Comparison of ENCODE assay signal across 19 mouse cellular contexts in the genomic region with DNA sequence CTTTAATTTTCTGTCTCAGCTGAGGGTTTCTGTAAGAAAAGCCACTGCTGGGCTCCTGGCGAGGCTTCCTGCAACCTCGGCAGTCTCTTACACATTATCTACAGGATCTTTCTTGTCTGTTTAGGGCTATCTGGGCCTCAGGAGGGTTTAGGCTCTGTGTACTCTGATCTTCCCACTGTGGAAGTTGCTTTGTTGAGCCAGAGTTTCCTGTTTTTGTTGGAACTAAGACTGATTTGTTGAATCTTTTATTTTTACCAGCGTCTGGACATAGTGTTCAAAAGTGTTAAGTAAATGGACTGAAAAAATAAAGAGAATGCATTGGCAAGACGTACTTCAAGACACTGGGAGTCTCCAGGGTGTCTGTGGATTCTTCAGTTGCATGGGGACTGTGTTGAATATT. TPM values are rescaled to one million over a fixed set of nuclear protein-coding genes. Genes with fewer than 3 reads are reported as not detected.
DNase-seq lines count a peak whose midpoint lies in the region; ATAC-seq and TF ChIP-seq lines count a peak whose summit lies in the region.
"Had no signal": no experiment of that assay in that cellular context is flagged by ENCODE, and none has a peak within 500 bp of the region (broad histone marks: within the 10 kb centered on the region; RNA-seq: fewer than 3 reads in every experiment).

No protein-coding gene starts in this region.

- no peak for TF ChIP-seq CTCF in lung, postnatal 0 days (IDR thresholded peaks at IDR 0.05)
- no peak for TF ChIP-seq CTCF in lung, adult 2 months (IDR thresholded peaks at IDR 0.05; ENCODE audit: insufficient read depth, low read length)

- DNase-seq in hindbrain, embryonic 10.5 days (ENCODE audit: low spot score): no peak
- peak; percentile 31 for DNase-seq in lung, postnatal 0 days (ENCODE audit: low spot score)
- no peak for DNase-seq in lung, adult 2 months
- DNase-seq in lung, postnatal 25 days (ENCODE audit: low spot score): peak; percentile 69
- no peak for DNase-seq in frontal cortex, postnatal 36 days (ENCODE audit: low spot score in 2 of 2)
- DNase-seq: adrenal gland, postnatal 14 days; cerebellum, adult 8-10 months; forebrain, postnatal 0 days; gastrocnemius, postnatal 14 days; lung, embryonic 14.5 days; right cerebral cortex, postnatal 25 days had no signal

- peak; percentile 77 for TF ChIP-seq EP300 in lung, postnatal 0 days (IDR thresholded peaks at IDR 0.05)

- H3K36me3 ChIP-seq in forebrain, embryonic 15.5 days: no peaks in the 10 kb centered on the region
- no peaks in the 10 kb centered on the region for H3K36me3 ChIP-seq in forebrain, embryonic 16.5 days (ENCODE audit: control insufficient read depth, insufficient read depth)
- no peaks in the 10 kb centered on the region for H3K36me3 ChIP-seq in hindbrain, embryonic 15.5 days
- no peaks in the 10 kb centered on the region for H3K36me3 ChIP-seq in hindbrain, embryonic 10.5 days
- no peaks in the 10 kb centered on the region for H3K36me3 ChIP-seq in lung, postnatal 0 days (ENCODE audit: insufficient read depth, low read length)
- H3K36me3 ChIP-seq: midbrain, embryonic 12.5 days had no signal

- H3K27me3 ChIP-seq in forebrain, embryonic 15.5 days: no peaks in the 10 kb centered on the region
- no peaks in the 10 kb centered on the region for H3K27me3 ChIP-seq in forebrain, embryonic 16.5 days (replicated peaks; ENCODE audit: control insufficient read depth, insufficient read depth, low read length)
- H3K27me3 ChIP-seq in hindbrain, embryonic 15.5 days: no peaks in the 10 kb centered on the region
- H3K27me3 ChIP-seq in hindbrain, embryonic 10.5 days (ENCODE audit: insufficient read depth, poor library complexity, severe bottlenecking): no peaks in the 10 kb centered on the region
- H3K27me3 ChIP-seq in lung, postnatal 0 days (replicated peaks; ENCODE audit: insufficient read depth, low read length): no peaks in the 10 kb centered on the region
- H3K27me3 ChIP-seq: midbrain, embryonic 12.5 days had no signal

- no peak overlapping the region for H3K9ac ChIP-seq in forebrain, embryonic 15.5 days (replicated peaks)
- H3K9ac ChIP-seq in forebrain, embryonic 16.5 days (replicated peaks; ENCODE audit: low read depth, low read length): no peak overlapping the region
- H3K9ac ChIP-seq in hindbrain, embryonic 15.5 days: no peak overlapping the region
- H3K9ac ChIP-seq in lung, postnatal 0 days (replicated peaks; ENCODE audit: low read depth): no peak overlapping the region
- H3K9ac ChIP-seq: forebrain, postnatal 0 days; lung, embryonic 14.5 days; midbrain, embryonic 12.5 days had no signal

- 0 out of 2 replicates have a peak overlapping the region, but pooled peaks have one; percentile 20 for H3K27ac ChIP-seq in forebrain, embryonic 15.5 days (replicated peaks)
- no peak overlapping the region; the same call in 1 of the 2 replicates for H3K27ac ChIP-seq in forebrain, embryonic 16.5 days (ENCODE audit: low read length)
- H3K27ac ChIP-seq in hindbrain, embryonic 15.5 days (replicated peaks): peak overlapping the region; percentile 45
- H3K27ac ChIP-seq in hindbrain, embryonic 10.5 days: no peak overlapping the region
- peak overlapping the region; percentile 39 for H3K27ac ChIP-seq in lung, postnatal 0 days (ENCODE audit: low read length)
- H3K27ac ChIP-seq: midbrain, embryonic 12.5 days had no signal

- 0 out of 2 replicates have a peak, but pooled peaks cover 3% of the 10 kb centered on the region for H3K4me1 ChIP-seq in forebrain, embryonic 15.5 days
- peaks cover 4% of the 10 kb centered on the region for H3K4me1 ChIP-seq in forebrain, embryonic 16.5 days (replicated peaks; ENCODE audit: control insufficient read depth, insufficient read depth, low read length)
- no peaks in the 10 kb centered on the region for H3K4me1 ChIP-seq in hindbrain, embryonic 15.5 days (replicated peaks)
- peaks cover 11% of the 10 kb centered on the region; the same call in 1 of the 2 replicates for H3K4me1 ChIP-seq in hindbrain, embryonic 10.5 days (replicated peaks)
- no peaks in the 10 kb centered on the region for H3K4me1 ChIP-seq in lung, postnatal 0 days (ENCODE audit: insufficient read depth, low read depth, low read length)
- peaks cover 7% of the 10 kb centered on the region; the same call in 1 of the 2 replicates for H3K4me1 ChIP-seq in lung, adult 2 months (ENCODE audit: control insufficient read depth, insufficient read depth, low read length)
- H3K4me1 ChIP-seq: midbrain, embryonic 12.5 days had no signal

- 65% methylated on average over 4 of the region's 4 CpGs for WGBS in forebrain, embryonic 15.5 days
- 71% methylated on average over 4 of the region's 4 CpGs for WGBS in forebrain, embryonic 16.5 days
- 53% methylated on average over 4 of the region's 4 CpGs for whole genome bisulfite sequencing in hindbrain, embryonic 15.5 days
- 65% methylated on average over 4 of the region's 4 CpGs for WGBS in hindbrain, embryonic 10.5 days
- WGBS in lung, postnatal 0 days: 26% methylated on average over 4 of the region's 4 CpGs
- WGBS in lung, adult 2 months: 26% methylated on average over 4 of the region's 4 CpGs

- TF ChIP-seq POLR2A in lung, adult 2 months (IDR thresholded peaks at IDR 0.05; ENCODE audit: borderline replicate concordance, extremely low read depth, low read depth, low read length): no peak

- no peak overlapping the region for H3K4me2 ChIP-seq in forebrain, embryonic 15.5 days (replicated peaks)
- H3K4me2 ChIP-seq in forebrain, embryonic 16.5 days (ENCODE audit: low read length): no peak overlapping the region
- H3K4me2 ChIP-seq in hindbrain, embryonic 15.5 days: no peak overlapping the region
- no peak overlapping the region for H3K4me2 ChIP-seq in lung, postnatal 0 days (replicated peaks; ENCODE audit: low read depth, low read length)
- H3K4me2 ChIP-seq: lung, embryonic 14.5 days; midbrain, embryonic 12.5 days had no signal

- no peaks in the 10 kb centered on the region for H3K9me3 ChIP-seq in forebrain, embryonic 15.5 days
- no peaks in the 10 kb centered on the region for H3K9me3 ChIP-seq in forebrain, embryonic 16.5 days (ENCODE audit: control insufficient read depth, low read length)
- H3K9me3 ChIP-seq in hindbrain, embryonic 15.5 days: no peaks in the 10 kb centered on the region
- H3K9me3 ChIP-seq in hindbrain, embryonic 10.5 days: no peaks in the 10 kb centered on the region
- H3K9me3 ChIP-seq in lung, postnatal 0 days (ENCODE audit: low read length): no peaks in the 10 kb centered on the region
- H3K9me3 ChIP-seq: midbrain, embryonic 12.5 days had no signal

- ATAC-seq in forebrain, embryonic 15.5 days (replicated peaks): no peak
- no peak for ATAC-seq in forebrain, embryonic 16.5 days
- no peak for ATAC-seq in hindbrain, embryonic 15.5 days (ENCODE audit: low FRiP score, low read depth)
- ATAC-seq in lung, postnatal 0 days: no peak
- ATAC-seq: forebrain, postnatal 0 days; hindbrain, postnatal 0 days had no signal

- H3K4me3 ChIP-seq in forebrain, embryonic 15.5 days: no peak overlapping the region
- H3K4me3 ChIP-seq in forebrain, embryonic 16.5 days (replicated peaks; ENCODE audit: low read length): no peak overlapping the region
- H3K4me3 ChIP-seq in hindbrain, embryonic 15.5 days: no peak overlapping the region
- H3K4me3 ChIP-seq in hindbrain, embryonic 10.5 days: no peak overlapping the region
- no peak overlapping the region for H3K4me3 ChIP-seq in lung, postnatal 0 days (ENCODE audit: low read depth, low read length)
- no peak overlapping the region for H3K4me3 ChIP-seq in lung, adult 2 months (replicated peaks; ENCODE audit: extremely low read depth, low read depth, low read length)
- H3K4me3 ChIP-seq: erythroblast, embryonic 14.5 days; midbrain, embryonic 12.5 days had no signal

RNA-seq across cellular contexts. Expression of a gene that starts 2.5 kb away (rescaled TPM):
- polyA plus RNA-seq in forebrain, embryonic 15.5 days (2015; fragmentation: Nextera tagmentation; extraction: Ambion mirVana): 6.4 TPM in 2 replicates
- polyA plus RNA-seq in forebrain, embryonic 16.5 days (2015; fragmentation: Nextera tagmentation; extraction: Ambion mirVana): 6.2 TPM in 2 replicates
- 8.5 and 10.1 TPM in 2 replicates for polyA plus RNA-seq in hindbrain, embryonic 15.5 days (2015; fragmentation: Nextera tagmentation; extraction: Ambion mirVana)
- polyA plus RNA-seq in hindbrain, embryonic 10.5 days (2016; fragmentation: Nextera tagmentation; extraction: Ambion mirVana): 8.4 and 10.2 TPM in 2 replicates
- 18.6 and 21.8 TPM in 2 replicates for polyA plus RNA-seq in lung, postnatal 0 days (2015; fragmentation: Nextera tagmentation; extraction: Ambion mirVana)
- polyA plus RNA-seq in lung, adult 2 months (2012; rRNA removed): 29.6 and 48.0 TPM in 2 replicates
- polyA plus RNA-seq: erythroblast, embryonic 14.5 days had no signal

RNA-seq across cellular contexts. Expression of a gene that starts 32.9 kb away (rescaled TPM):
- not detected in 2 replicates for polyA plus RNA-seq in forebrain, embryonic 15.5 days (2015; fragmentation: Nextera tagmentation; extraction: Ambion mirVana)
- not detected in 2 replicates for polyA plus RNA-seq in forebrain, embryonic 16.5 days (2015; fragmentation: Nextera tagmentation; extraction: Ambion mirVana)
- 0.22 and 0.26 TPM in 2 replicates for polyA plus RNA-seq in hindbrain, embryonic 15.5 days (2015; fragmentation: Nextera tagmentation; extraction: Ambion mirVana)
- 0.21 TPM in 1 of 2 replicates, not detected in the other for polyA plus RNA-seq in hindbrain, embryonic 10.5 days (2016; fragmentation: Nextera tagmentation; extraction: Ambion mirVana)
- not detected in 2 replicates for polyA plus RNA-seq in lung, postnatal 0 days (2015; fragmentation: Nextera tagmentation; extraction: Ambion mirVana)
- polyA plus RNA-seq in lung, adult 2 months (2012; rRNA removed): not detected in 2 replicates
- polyA plus RNA-seq: erythroblast, embryonic 14.5 days; hindbrain, postnatal 0 days; kidney, embryonic 14.5 days; liver, adult 2 months; lung, embryonic 14.5 days had no signal

RNA-seq across cellular contexts. Expression of a gene that starts 44.9 kb away (rescaled TPM):
- polyA plus RNA-seq in forebrain, embryonic 15.5 days (2015; fragmentation: Nextera tagmentation; extraction: Ambion mirVana): not detected in 2 replicates
- polyA plus RNA-seq in forebrain, embryonic 16.5 days (2015; fragmentation: Nextera tagmentation; extraction: Ambion mirVana): not detected in 2 replicates
- 0.13 TPM in 1 of 2 replicates, not detected in the other for polyA plus RNA-seq in hindbrain, embryonic 15.5 days (2015; fragmentation: Nextera tagmentation; extraction: Ambion mirVana)
- polyA plus RNA-seq in hindbrain, embryonic 10.5 days (2016; fragmentation: Nextera tagmentation; extraction: Ambion mirVana): 0.12 TPM in 1 of 2 replicates, not detected in the other
- 0.07 and 0.19 TPM in 2 replicates for polyA plus RNA-seq in lung, postnatal 0 days (2015; fragmentation: Nextera tagmentation; extraction: Ambion mirVana)
- 2.0 and 2.9 TPM in 2 replicates for polyA plus RNA-seq in lung, adult 2 months (2012; rRNA removed)
- polyA plus RNA-seq: erythroblast, embryonic 14.5 days; hindbrain, postnatal 0 days; lung, embryonic 14.5 days; midbrain, embryonic 12.5 days had no signal

Comparison
In these comparisons a context has a peak if more than half of its experiments do, and no peak if none do; other contexts are left out.
1. H3K27ac ChIP-seq: peak in forebrain, embryonic 15.5 days (single experiment), hindbrain, embryonic 15.5 days (single experiment) and lung, postnatal 0 days (single experiment); none in forebrain, embryonic 16.5 days (single experiment) and hindbrain, embryonic 10.5 days (single experiment).
2. DNase-seq: peak in lung, postnatal 0 days (single experiment) and lung, postnatal 25 days (single experiment); none in hindbrain, embryonic 10.5 days (single experiment), lung, adult 2 months (single experiment) and frontal cortex, postnatal 36 days (0 of 2).